Mouse (Mus musculus) intestine, embryonic 16.5 days (tissue): ENCODE data around the gene Plce1. TPM values are rescaled to one million over a fixed set of nuclear protein-coding genes. Genes with fewer than 3 reads are reported as not detected.
A peak's percentile ranks its signal among the peaks of the same experiment; 100 is the strongest.

Source experiments
- ATAC-seq: fragments of 200-750 bp; cut with Nextera tagmentation; 2 replicates; pipeline ENCODE4 v1.8.0; 2017; ENCODE audit warnings: moderate TSS enrichment, moderate library complexity
- H3K27ac ChIP-seq: fragments of 300-500 bp; sonication (generic); 2 replicates; pipeline ENCODE4 v1.5.1; 2014; ENCODE audit warnings: mild to moderate bottlenecking, low read length
- H3K27me3 ChIP-seq: fragments of 300-500 bp; sonication (generic); replicated peaks from 2 replicates; pipeline ENCODE4 v1.6.1; 2014; ENCODE audit warnings: low read length, control low read depth, mixed read lengths; ENCODE audit not compliant: control insufficient read depth, insufficient read depth
- H3K36me3 ChIP-seq: fragments of 300-500 bp; sonication (generic); 2 replicates; pipeline ENCODE4 v1.6.1; 2014; ENCODE audit warnings: low read length, control low read depth; ENCODE audit not compliant: control insufficient read depth, insufficient read depth
- H3K4me1 ChIP-seq: fragments of 300-500 bp; sonication (generic); 2 replicates; pipeline ENCODE4 v1.6.1; 2014; ENCODE audit warnings: low read length, control low read depth, mixed read lengths; ENCODE audit not compliant: control insufficient read depth, insufficient read depth
- H3K4me2 ChIP-seq: fragments of 300-500 bp; sonication (generic); 2 replicates; pipeline ENCODE4 v1.6.1; 2014; ENCODE audit warnings: low read depth, low read length, control low read depth
- H3K4me3 ChIP-seq: fragments of 300-500 bp; sonication (generic); 2 replicates; pipeline ENCODE4 v1.5.1; 2014; ENCODE audit warnings: mild to moderate bottlenecking, low read length
- H3K9ac ChIP-seq: fragments of 300-500 bp; sonication (generic); 2 replicates; pipeline ENCODE4 v1.6.1; 2014; ENCODE audit warnings: low read depth, low read length
- H3K9me3 ChIP-seq: fragments of 300-500 bp; sonication (generic); 2 replicates; pipeline ENCODE4 v1.6.1; 2016; ENCODE audit warnings: low read length, control low read depth; ENCODE audit not compliant: control insufficient read depth
- WGBS: fragments of 180-500 bp; shearing (Covaris S2); extraction: QIAGEN DNeasy Blood & Tissue Kit; methylation state at CpG from one replicate; pipeline ENCODE4 v1.1.7; 2014; 5-methylcytosine and 5-hydroxymethylcytosine counted together
- polyA plus RNA-seq: library from polyadenylated mRNA; unstranded; fragments of >200 nt; fragmentation: Nextera tagmentation; extraction: Ambion mirVana; gene quantifications from 2 replicates; pipeline ENCODE4 v1.2.1, GENCODE M21; 2015

Gene Plce1
- polyA plus RNA-seq, 1 experiment from 2014 or later: 5.7 TPM

- Histone ChIP-seq H3K27ac (no peak overlapping the region), H3K36me3 (0 out of 2 replicates have a peak, but pooled peaks cover under 1% of the 10 kb centered on the region), H3K27me3 (no peaks in the 10 kb centered on the region), H3K9ac (peak overlapping the region; percentile 83), H3K9me3 (no peaks in the 10 kb centered on the region), H3K4me2 (peak overlapping the region; percentile 74), H3K4me1 (peaks cover 5% of the 10 kb centered on the region), H3K4me3 (peak overlapping the region; percentile 74)
- 10% methylated on average over 16 of the region's 16 CpGs for WGBS
- ATAC-seq: peak; percentile 65
These were observed 338.5 kb downstream of the Plce1 start for GRCm38 (mm10) chr19:38819427-38819802.

GRCm38 (mm10) chr19:38820186-38820804 is 339.4 kb downstream of the Plce1 start:
- Histone ChIP-seq H3K4me1 (peaks cover 5% of the 10 kb centered on the region), H3K4me3 (no peak overlapping the region), H3K36me3 (no peaks in the 10 kb centered on the region), H3K9ac (no peak overlapping the region), H3K27ac (no peak overlapping the region), H3K27me3 (no peaks in the 10 kb centered on the region), H3K9me3 (no peaks in the 10 kb centered on the region), H3K4me2 (no peak overlapping the region)
- 82% methylated on average over 4 of the region's 4 CpGs for WGBS
- no peak for ATAC-seq

DNA sequence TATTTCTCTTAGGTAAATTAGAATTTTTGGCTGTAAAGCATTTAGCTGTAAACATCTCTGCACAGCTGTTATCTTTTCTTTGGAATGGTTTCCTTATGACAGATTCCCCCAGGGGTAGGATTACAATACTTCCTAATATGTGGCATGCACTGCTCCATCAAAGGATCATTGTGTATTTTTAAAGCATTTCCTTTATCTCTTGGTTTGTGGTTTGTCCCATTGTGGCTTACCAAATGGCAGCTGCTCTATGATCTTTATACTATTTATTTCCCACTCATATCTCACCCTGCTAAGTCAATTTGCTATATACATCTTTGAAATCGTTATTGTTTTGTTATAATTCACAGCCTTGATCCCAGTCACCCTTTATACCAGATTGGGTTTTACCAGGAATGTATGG is 352.3 kb downstream of the Plce1 start:
- H3K36me3 ChIP-seq: no peaks in the 10 kb centered on the region
- H3K4me3 ChIP-seq: no peak overlapping the region
- 0 out of 2 replicates have a peak, but pooled peaks cover 3% of the 10 kb centered on the region for H3K4me1 ChIP-seq
- no peak overlapping the region for H3K4me2 ChIP-seq
- no peak for ATAC-seq
- no peak overlapping the region for H3K9ac ChIP-seq
- H3K27ac ChIP-seq: no peak overlapping the region
- no peaks in the 10 kb centered on the region for H3K9me3 ChIP-seq
- H3K27me3 ChIP-seq: no peaks in the 10 kb centered on the region
- 55% methylated on average over 1 of the region's 1 CpGs for WGBS

Other genes with a start within 250 kb of the Plce1 start
- 0.46 and 0.51 TPM in 2 replicates for gene Lgi1, start 216.6 kb upstream of the Plce1 start, polyA plus RNA-seq
- gene Slc35g1, start 85.1 kb upstream of the Plce1 start, polyA plus RNA-seq: 7.0 and 7.1 TPM in 2 replicates